Mouse (Mus musculus): Measurements from ENCODE around the gene Hes2.

GRCm38 (mm10) chr4:152173956-152174355 lies 15.3 kb downstream of the Hes2 start:
- TF ChIP-seq POLR2A (IDR thresholded peaks at IDR 0.05; ENCODE audit: low read depth, low read length) (no peak), CTCF (IDR thresholded peaks at IDR 0.05; ENCODE audit: extremely low read depth, insufficient read depth, insufficient read length, insufficient replicate concordance) (no peak)
